In the genomic region with DNA sequence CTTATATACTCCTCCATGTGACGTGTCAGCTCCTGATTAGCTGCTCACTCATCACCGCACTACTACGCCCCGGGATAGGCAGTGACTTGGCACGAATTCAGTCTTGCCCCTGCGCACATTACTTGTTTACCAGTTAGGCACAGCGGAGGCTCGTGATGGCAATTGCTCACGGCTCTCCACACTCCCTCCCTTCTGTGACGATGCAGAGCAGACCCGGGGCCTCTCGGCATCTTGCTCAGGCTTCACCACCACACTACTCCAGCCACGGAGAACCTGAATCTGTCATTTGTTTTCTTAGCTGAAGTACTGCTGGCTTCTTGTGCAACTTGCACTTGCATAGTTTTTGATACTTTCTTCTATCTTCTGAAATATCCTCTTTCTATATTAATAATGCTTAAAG, we compare ENCODE assay signal across 31 mouse cellular contexts.
"Had no signal": no experiment of that assay in that cellular context is flagged by ENCODE, and none has a peak within 500 bp of the region (broad histone marks: within the 10 kb centered on the region; RNA-seq: fewer than 3 reads in every experiment).

No protein-coding gene starts in this region.

- H3K27me3 ChIP-seq: limb, embryonic 12.5 days; limb, embryonic 13.5 days; limb, embryonic 15.5 days; liver, embryonic 12.5 days; liver, embryonic 13.5 days; liver, embryonic 15.5 days; lung, embryonic 15.5 days; megakaryocyte, embryonic 14.5 days; midbrain, embryonic 12.5 days; midbrain, embryonic 13.5 days; midbrain, embryonic 15.5 days had no signal

- H3K9ac ChIP-seq: limb, embryonic 12.5 days; limb, embryonic 13.5 days; limb, embryonic 15.5 days; liver, embryonic 12.5 days; liver, embryonic 13.5 days; liver, embryonic 14.5 days; liver, embryonic 15.5 days; liver, postnatal 0 days; lung, embryonic 14.5 days; lung, embryonic 15.5 days; midbrain, embryonic 12.5 days; midbrain, embryonic 13.5 days; midbrain, embryonic 15.5 days had no signal

- ATAC-seq: liver, embryonic 12.5 days; liver, postnatal 0 days; lung, postnatal 0 days; midbrain, embryonic 13.5 days; midbrain, embryonic 15.5 days; midbrain, embryonic 16.5 days had no signal

- H3K27ac ChIP-seq: limb, embryonic 10.5 days; limb, embryonic 12.5 days; limb, embryonic 13.5 days; limb, embryonic 15.5 days; liver, embryonic 12.5 days; liver, embryonic 13.5 days; liver, embryonic 14.5 days; liver, embryonic 15.5 days; lung, embryonic 15.5 days; macrophage; midbrain, embryonic 10.5 days; midbrain, embryonic 12.5 days; midbrain, embryonic 13.5 days; midbrain, embryonic 15.5 days had no signal

- H3K4me1 ChIP-seq: limb, embryonic 10.5 days; limb, embryonic 12.5 days; limb, embryonic 13.5 days; limb, embryonic 15.5 days; liver, embryonic 12.5 days; liver, embryonic 13.5 days; liver, embryonic 15.5 days; lung, embryonic 15.5 days; megakaryocyte, embryonic 14.5 days; midbrain, embryonic 10.5 days; midbrain, embryonic 12.5 days; midbrain, embryonic 13.5 days; midbrain, embryonic 15.5 days had no signal

- H3K9me3 ChIP-seq: limb, embryonic 10.5 days; limb, embryonic 12.5 days; limb, embryonic 13.5 days; limb, embryonic 15.5 days; liver, embryonic 12.5 days; liver, embryonic 13.5 days; liver, embryonic 15.5 days; lung, embryonic 15.5 days; megakaryocyte, embryonic 14.5 days; midbrain, embryonic 10.5 days; midbrain, embryonic 12.5 days; midbrain, embryonic 13.5 days; midbrain, embryonic 15.5 days had no signal

- H3K36me3 ChIP-seq: liver, embryonic 15.5 days had no signal

- H3K4me2 ChIP-seq: limb, embryonic 12.5 days; limb, embryonic 13.5 days; limb, embryonic 15.5 days; liver, embryonic 11.5 days; liver, embryonic 12.5 days; liver, embryonic 13.5 days; liver, embryonic 15.5 days; lung, embryonic 14.5 days; lung, embryonic 15.5 days; midbrain, embryonic 11.5 days; midbrain, embryonic 12.5 days; midbrain, embryonic 13.5 days; midbrain, embryonic 15.5 days had no signal

- H3K4me3 ChIP-seq: limb, embryonic 10.5 days; limb, embryonic 12.5 days; limb, embryonic 13.5 days; limb, embryonic 15.5 days; liver, embryonic 12.5 days; liver, embryonic 13.5 days; liver, embryonic 15.5 days; lung, embryonic 15.5 days; megakaryocyte, embryonic 14.5 days; midbrain, embryonic 10.5 days; midbrain, embryonic 12.5 days; midbrain, embryonic 13.5 days; midbrain, embryonic 15.5 days; myocyte had no signal

- DNase-seq: left cerebral cortex, postnatal 4 days; liver; liver, embryonic 13.5 days; liver, postnatal 0 days; lung, adult 18-20 months; lung, adult 2 months; lung, embryonic 14.5 days; lung, postnatal 10 days; lung, postnatal 14 days; lung, postnatal 36 days; lung, postnatal 4 days; midbrain, embryonic 14.5 days had no signal
